Mouse (Mus musculus) olfactory bulb, adult 2 months (tissue): ENCODE data around the gene Arl6ip1.

Experiments used
- CTCF ChIP-seq: fragments of 200-500 bp; IDR thresholded peaks from 2 replicates; pipeline ENCODE4 v1.5.1; 2012; ENCODE audit warnings: low read depth, mild to moderate bottlenecking, low read length, moderate library complexity; ENCODE audit not compliant: insufficient read depth
- POLR2A ChIP-seq: fragments of 200-500 bp; IDR thresholded peaks from 2 replicates; pipeline ENCODE4 v1.6.1; 2012; ENCODE audit warnings: mild to moderate bottlenecking, low read depth, low read length, moderate library complexity; ENCODE audit not compliant: insufficient read depth

DNA sequence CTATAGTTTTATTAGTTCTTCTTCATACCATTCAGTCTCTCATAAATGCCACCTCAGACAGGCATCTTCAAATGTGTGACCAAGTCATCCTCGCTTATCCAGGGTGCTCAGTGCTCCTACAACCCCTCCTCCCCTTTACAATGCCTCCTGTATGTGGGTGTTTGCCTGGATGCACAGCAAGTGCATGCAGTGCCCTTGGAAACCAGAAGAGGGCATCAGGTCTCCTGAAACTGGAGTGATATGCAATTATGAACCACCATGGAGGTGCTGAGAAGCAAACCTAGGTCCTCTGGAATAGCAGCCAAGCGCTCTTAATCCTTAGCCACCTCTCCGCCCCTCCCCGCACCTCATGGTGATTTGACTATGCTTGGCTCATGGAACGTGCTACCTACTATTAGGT, 50.4 kb downstream of the Arl6ip1 start:
- TF ChIP-seq CTCF (no peak), POLR2A (no peak)
